Mouse (Mus musculus) adrenal gland, adult 8-10 months (tissue): ENCODE data around the gene Kcnk1. TPM values are rescaled to one million over a fixed set of nuclear protein-coding genes. Genes with fewer than 3 reads are reported as not detected.

ENCODE experiments used
- DNase-seq: peaks from one replicate; pipeline ENCODE4 v3.0.0; 2022
- total RNA-seq, 4 experiments: library from RNA; stranded (reverse); gene quantifications; 2 replicates each; pipeline ENCODE4 v1.2.4; 2022

The Kcnk1 gene
- total RNA-seq, 4 experiments from 2014 or later: 2.8 to 46.3 (median 18.4) TPM

GRCm38 (mm10) chr8:125996980-125997379 lies 2.0 kb downstream of the Kcnk1 start:
- DNase-seq: no peak

- no peak for DNase-seq
These were observed 2.6 kb downstream of the Kcnk1 start for GRCm38 (mm10) chr8:125997550-125997949.

GRCm38 (mm10) chr8:125999842-126000395 lies 4.9 kb downstream of the Kcnk1 start:
- no peak for DNase-seq

- DNase-seq: no peak
These were observed 8.6 kb downstream of the Kcnk1 start for GRCm38 (mm10) chr8:126003546-126003945.

- no peak for DNase-seq
These were observed 10.0 kb downstream of the Kcnk1 start for GRCm38 (mm10) chr8:126004953-126005352.

- no peak for DNase-seq
These were observed 11.5 kb downstream of the Kcnk1 start for GRCm38 (mm10) chr8:126006310-126006990.

- no peak for DNase-seq
These were observed 12.8 kb downstream of the Kcnk1 start for GRCm38 (mm10) chr8:126007538-126008330.

- no peak for DNase-seq
These were observed 14.0 kb downstream of the Kcnk1 start for GRCm38 (mm10) chr8:126008945-126009344.

GRCm38 (mm10) chr8:126010900-126011299 lies 15.9 kb downstream of the Kcnk1 start:
- peak; percentile 54 for DNase-seq

- DNase-seq: no peak
These were observed 17.4 kb downstream of the Kcnk1 start for GRCm38 (mm10) chr8:126012334-126012733.

GRCm38 (mm10) chr8:126013646-126014045 lies 18.7 kb downstream of the Kcnk1 start:
- DNase-seq: no peak

- no peak for DNase-seq
These were observed 27.0 kb downstream of the Kcnk1 start for GRCm38 (mm10) chr8:126021932-126022331.

GRCm38 (mm10) chr8:126023706-126024305 lies 28.8 kb downstream of the Kcnk1 start:
- DNase-seq: no peak

- no peak for DNase-seq
These were observed 29.9 kb downstream of the Kcnk1 start for GRCm38 (mm10) chr8:126024891-126025290.

GRCm38 (mm10) chr8:126026121-126026520 lies 31.2 kb downstream of the Kcnk1 start:
- no peak for DNase-seq

GRCm38 (mm10) chr8:126026584-126026983 lies 31.6 kb downstream of the Kcnk1 start:
- no peak for DNase-seq

GRCm38 (mm10) chr8:126027486-126027885 lies 32.5 kb downstream of the Kcnk1 start:
- DNase-seq: no peak

GRCm38 (mm10) chr8:126028941-126029340 lies 34.0 kb downstream of the Kcnk1 start:
- no peak for DNase-seq

GRCm38 (mm10) chr8:126032776-126033175 lies 37.8 kb downstream of the Kcnk1 start:
- DNase-seq: no peak

GRCm38 (mm10) chr8:126035046-126035445 lies 40.1 kb downstream of the Kcnk1 start:
- DNase-seq: no peak

GRCm38 (mm10) chr8:126036340-126036739 lies 41.4 kb downstream of the Kcnk1 start:
- no peak for DNase-seq

GRCm38 (mm10) chr8:126045751-126046150 lies 50.8 kb downstream of the Kcnk1 start:
- DNase-seq: no peak

- no peak for DNase-seq
These were observed 58.9 kb downstream of the Kcnk1 start for GRCm38 (mm10) chr8:126053911-126054310.
